Mouse (Mus musculus): ENCODE measurements around the gene Samd4.

The Samd4 gene

DNA sequence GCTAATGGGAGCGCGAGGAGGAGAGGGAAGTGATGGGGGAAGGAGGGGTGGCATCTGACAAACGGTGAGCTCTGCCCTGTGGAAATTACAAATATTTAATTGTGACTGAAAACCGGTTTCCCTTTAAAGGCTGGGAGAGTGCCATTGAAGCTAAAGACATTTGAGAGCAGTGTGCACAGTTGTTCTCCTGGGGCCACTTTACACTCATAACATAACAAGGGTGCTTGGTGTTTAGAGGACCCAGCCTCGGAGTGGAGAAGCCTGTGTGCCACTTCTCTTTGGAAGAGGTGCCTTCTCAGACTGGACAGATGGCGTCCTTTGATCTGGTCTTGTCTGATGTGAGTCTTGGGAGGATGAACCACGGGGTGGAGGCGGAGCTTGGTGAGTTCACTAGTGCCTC, 26.2 kb downstream of the Samd4 start:
- no peak for DNase-seq (ENCODE audit: low spot score in 2 of 2)

DNA sequence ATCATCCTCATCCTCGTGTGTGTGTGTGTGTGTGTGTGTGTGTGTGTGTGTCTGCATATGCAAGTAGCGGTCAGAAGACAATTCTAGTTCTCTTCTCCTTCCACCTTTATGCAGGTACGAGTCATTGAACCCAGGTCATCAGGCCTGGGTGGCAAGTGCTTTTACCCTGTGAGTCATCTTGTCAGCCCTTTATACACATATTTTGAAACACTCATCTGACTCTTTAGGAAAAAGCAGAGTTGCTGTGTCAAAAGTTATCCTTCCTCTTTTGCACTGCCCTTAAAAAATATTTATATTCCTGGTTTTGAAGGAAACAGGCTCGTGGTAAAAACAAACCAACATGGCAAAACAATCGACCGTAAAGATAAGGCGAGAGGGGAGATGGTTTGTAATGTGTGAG, 29.8 kb downstream of the Samd4 start:
- no peak for DNase-seq (ENCODE audit: low spot score in 2 of 2)

GRCm38 (mm10) chr14:46914356-46914755, 31.7 kb downstream of the Samd4 start:
- no peak for DNase-seq (ENCODE audit: low spot score in 2 of 2)

DNA sequence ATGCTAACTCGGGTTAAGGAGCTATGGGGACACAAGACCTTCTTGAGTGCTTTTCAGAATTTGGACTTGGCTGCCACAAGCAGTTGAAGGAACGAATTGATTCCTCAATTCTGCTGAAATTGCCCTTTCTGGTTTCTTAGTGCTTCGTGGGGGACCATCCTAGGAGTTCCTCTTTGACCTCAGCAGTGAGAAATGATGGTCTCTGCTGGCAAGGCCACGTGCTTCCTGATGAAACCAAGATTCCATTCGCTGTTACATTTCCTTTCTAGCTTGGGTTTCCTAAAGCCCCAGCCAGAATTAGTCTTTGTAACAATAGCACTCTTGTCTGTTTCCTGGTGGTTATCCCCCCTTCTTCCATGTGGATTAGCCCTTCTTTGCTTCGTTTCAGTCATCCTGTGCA, 32.9 kb downstream of the Samd4 start:
- no peak for DNase-seq (ENCODE audit: low spot score in 2 of 2)

DNA sequence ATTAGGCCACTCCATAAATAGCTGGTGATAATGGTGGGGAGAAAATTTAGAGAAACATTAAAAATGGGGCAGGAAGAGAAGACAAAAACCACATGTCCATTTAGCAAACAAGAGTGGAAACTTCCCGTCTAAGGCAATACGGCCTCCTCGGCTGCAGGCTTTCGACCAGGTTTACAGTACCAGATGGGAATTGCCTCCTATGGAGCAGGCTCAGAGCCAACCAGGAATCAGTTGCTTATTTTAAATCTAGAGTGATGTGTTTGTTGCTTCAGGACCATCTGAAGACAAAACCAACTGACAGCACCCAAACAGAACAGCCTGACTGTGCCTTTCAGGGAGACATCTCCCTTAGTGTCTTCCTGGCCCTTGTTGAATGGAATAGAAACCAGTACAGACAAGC, 33.9 kb downstream of the Samd4 start:
- no peak for DNase-seq (ENCODE audit: low spot score in 2 of 2)

DNA sequence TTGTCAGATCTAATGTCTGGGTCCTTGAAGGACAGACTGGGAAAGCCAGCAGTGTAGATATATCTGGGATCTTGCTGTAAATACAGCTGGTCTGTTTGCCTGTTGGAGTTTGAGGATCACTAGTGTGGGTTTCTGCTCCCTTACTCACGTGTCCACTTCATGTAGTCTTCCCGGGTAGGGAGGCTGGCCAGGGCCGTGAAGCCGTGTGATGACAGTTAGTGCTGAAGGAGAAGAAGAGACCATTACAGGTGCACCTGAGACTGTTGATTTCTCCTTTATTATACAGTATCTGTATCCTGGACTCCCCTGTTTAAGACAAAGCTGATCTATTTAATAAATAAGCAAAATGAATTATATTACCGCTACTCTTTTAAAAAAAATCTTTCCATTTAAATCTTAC, 34.5 kb downstream of the Samd4 start:
- no peak for DNase-seq (ENCODE audit: low spot score in 2 of 2)

DNA sequence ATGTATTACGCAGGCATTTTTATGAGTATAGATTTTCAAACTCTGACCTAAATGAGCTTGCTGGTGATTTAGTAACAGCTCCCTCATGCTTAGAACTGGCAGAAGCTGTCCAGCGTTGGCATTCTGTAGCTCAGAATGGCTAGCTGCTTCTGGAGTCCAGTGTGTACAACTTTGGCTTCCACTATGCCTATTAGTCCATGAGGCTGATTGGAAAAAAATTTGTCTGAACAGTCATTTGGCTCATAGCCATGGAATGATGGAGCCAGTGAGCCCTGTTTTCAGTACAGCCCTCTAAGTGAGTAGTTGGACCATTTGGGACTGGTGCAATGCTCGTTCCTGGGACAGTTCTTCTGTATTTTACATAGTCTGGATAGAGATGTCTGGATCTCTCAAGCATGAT, 34.9 kb downstream of the Samd4 start:
- DNase-seq (ENCODE audit: low spot score in 2 of 2): no peak

DNA sequence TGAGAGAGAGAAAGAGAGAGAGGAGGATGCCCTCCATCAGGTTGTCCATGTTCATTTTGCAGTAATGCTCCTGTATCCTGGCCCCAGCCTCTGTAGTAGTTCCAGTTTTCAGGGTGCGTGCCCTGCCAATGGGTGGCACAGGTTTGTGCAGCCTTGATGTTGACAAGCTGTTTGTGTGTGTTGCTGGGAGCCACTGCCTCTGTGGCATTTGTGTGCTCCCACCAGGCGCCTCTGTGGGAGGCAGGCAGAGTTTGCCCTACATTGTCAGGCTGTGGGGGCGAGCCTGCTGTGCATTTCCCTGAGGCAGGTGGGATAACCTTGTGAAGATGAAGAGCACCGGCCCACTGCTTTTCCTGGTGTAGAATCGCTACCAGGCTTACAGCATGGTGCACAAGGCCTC, 37.8 kb downstream of the Samd4 start:
- no peak for DNase-seq (ENCODE audit: low spot score in 2 of 2)

GRCm38 (mm10) chr14:46921178-46921975, 38.7 kb downstream of the Samd4 start:
- no peak for DNase-seq (ENCODE audit: low spot score in 2 of 2)

GRCm38 (mm10) chr14:46923931-46924330, 41.3 kb downstream of the Samd4 start:
- DNase-seq (ENCODE audit: low spot score in 2 of 2): no peak

DNA sequence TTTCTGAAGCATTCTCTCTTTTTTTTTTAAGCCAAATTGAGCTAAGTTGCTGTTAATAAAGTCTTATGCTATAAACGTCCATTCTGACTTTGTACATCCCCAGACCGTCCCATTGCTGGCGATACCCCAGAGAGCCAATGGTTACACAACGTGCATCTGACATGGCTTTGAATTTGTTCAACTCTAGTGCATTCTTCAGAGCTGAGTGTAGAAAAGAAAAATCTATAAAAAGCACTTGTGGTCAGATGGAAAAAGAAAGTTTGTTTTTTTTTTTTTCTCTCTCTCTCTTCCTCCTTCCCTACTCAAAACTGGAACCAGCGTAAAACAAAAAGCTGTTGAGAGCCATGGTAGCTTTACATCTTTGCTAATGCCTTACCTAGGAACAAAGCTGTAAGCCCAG, 41.8 kb downstream of the Samd4 start:
- DNase-seq (ENCODE audit: low spot score in 2 of 2): no peak

GRCm38 (mm10) chr14:46928556-46928955, 45.9 kb downstream of the Samd4 start:
- no peak for DNase-seq (ENCODE audit: low spot score in 2 of 2)

- DNase-seq (ENCODE audit: low spot score in 2 of 2): no peak
These were observed 49.5 kb downstream of the Samd4 start for GRCm38 (mm10) chr14:46932121-46932520.

GRCm38 (mm10) chr14:46932708-46933107, 50.1 kb downstream of the Samd4 start:
- no peak for DNase-seq (ENCODE audit: low spot score in 2 of 2)

GRCm38 (mm10) chr14:46941077-46941476, 58.4 kb downstream of the Samd4 start:
- DNase-seq (ENCODE audit: low spot score in 2 of 2): no peak

GRCm38 (mm10) chr14:46941896-46942812, 59.5 kb downstream of the Samd4 start:
- DNase-seq (ENCODE audit: low spot score in 2 of 2): no peak

GRCm38 (mm10) chr14:46944411-46944810, 61.8 kb downstream of the Samd4 start:
- no peak for DNase-seq (ENCODE audit: low spot score in 2 of 2)

GRCm38 (mm10) chr14:46945903-46946490, 63.3 kb downstream of the Samd4 start:
- no peak for DNase-seq (ENCODE audit: low spot score in 2 of 2)

GRCm38 (mm10) chr14:46947644-46948043, 65.0 kb downstream of the Samd4 start:
- no peak for DNase-seq (ENCODE audit: low spot score in 2 of 2)

- no peak for DNase-seq (ENCODE audit: low spot score in 2 of 2)
These were observed 68.1 kb downstream of the Samd4 start for GRCm38 (mm10) chr14:46950527-46951384.

- DNase-seq (ENCODE audit: low spot score in 2 of 2): no peak
These were observed 69.6 kb downstream of the Samd4 start for GRCm38 (mm10) chr14:46952264-46952663.

GRCm38 (mm10) chr14:46955109-46955508, 72.5 kb downstream of the Samd4 start:
- no peak for DNase-seq (ENCODE audit: low spot score in 2 of 2)
